Mouse (Mus musculus): ENCODE results near the gene Fam160b1.

DNA sequence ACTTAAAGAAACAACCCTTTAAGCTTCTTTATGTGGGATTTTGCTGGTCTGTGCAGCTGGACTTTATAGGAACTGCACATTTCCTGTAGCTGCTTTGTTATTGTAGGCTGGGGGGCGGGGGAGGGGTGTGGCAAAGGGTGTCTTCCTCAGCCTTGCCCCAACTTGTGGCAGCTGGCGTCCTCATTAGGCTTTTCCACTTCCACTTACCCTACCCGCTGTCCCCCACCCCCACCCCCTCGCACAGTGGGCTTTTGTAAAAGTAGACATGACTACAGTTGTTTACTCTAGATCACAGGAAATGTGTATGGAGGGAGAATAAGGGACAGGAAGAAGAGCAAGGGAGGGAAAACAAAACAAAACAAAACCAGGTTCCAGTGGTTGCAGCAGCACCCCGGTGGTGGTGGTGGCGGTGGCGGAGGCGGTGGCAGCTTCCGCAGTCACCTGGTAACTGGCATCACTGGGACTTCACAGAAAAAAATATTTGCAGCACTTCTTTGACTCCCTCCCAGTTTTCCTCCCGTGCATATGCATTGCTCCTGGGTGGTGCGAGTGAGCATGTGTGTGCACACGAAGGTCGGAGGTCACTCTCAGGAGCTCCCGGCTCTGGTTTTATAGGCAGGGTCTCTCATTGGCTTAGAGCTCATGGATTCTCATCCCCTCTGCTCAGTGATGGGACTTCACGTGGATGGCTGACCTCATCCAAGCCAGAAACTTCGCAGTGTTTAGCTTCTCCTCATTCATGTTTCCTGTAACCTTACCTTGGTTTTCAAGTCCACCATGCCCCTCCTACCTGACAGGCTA, 4.8 kb upstream of the Fam160b1 start:
- no peak for TF ChIP-seq CTCF (IDR thresholded peaks at IDR 0.05; ENCODE audit: control insufficient read depth, insufficient read depth, insufficient replicate concordance, low read depth, low read length)
- TF ChIP-seq POLR2A (IDR thresholded peaks at IDR 0.05; ENCODE audit: control insufficient read depth, low read depth, low read length), result no peak

All from testis, adult 2 months (tissue).